Mouse (Mus musculus): ENCODE measurements around the gene Ucp3. TPM values are rescaled to one million over a fixed set of nuclear protein-coding genes. Genes with fewer than 3 reads are reported as not detected.
"Not testable (repeated sequence)": the region's sequence is repeated elsewhere in the genome, so short reads cannot be mapped to it uniquely, and the experiment has no call there.

Ucp3 gene
- total and polyA plus RNA-seq, 3 experiments = 0.33 TPM; not detected in 2

DNA sequence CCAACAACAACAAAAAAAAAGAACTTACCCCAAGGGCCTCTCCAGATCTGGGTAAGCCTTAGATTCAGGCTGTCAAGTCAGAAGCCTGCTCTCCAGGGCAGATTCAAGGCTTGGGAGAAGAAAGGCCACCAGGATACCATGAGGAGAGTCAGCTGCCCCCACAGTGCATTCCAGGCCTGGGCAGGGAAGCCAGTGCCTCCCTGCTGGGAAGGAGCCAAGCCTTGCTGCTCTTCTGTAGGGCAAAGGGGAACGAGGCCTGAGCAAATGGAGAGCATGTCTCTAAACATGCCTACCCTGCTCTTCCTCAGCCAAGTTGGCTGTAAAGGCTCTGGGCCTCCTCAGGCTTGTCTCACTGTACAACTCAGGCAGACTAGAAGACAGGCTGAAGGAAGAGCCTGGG, 1.9 kb downstream of the Ucp3 start:
- H3K4me1 ChIP-seq (ENCODE audit: insufficient read depth, low read depth, low read length) = peaks cover 20% of the 10 kb centered on the region
- ATAC-seq (ENCODE audit: extremely low read depth, insufficient number of reproducible peaks, low FRiP score, poor library complexity, severe bottlenecking) (no peak), DNase-seq (ENCODE audit: low spot score) (no peak)
- H3K36me3 ChIP-seq (replicated peaks) = peaks cover 20% of the 10 kb centered on the region
- no peak for TF ChIP-seq CTCF (IDR thresholded peaks at IDR 0.05; ENCODE audit: low read depth, low read length)
- no peak for TF ChIP-seq GATA1 (IDR thresholded peaks at IDR 0.05; ENCODE audit: borderline replicate concordance, low read length)
- no peak for TF ChIP-seq TAL1 (conservative IDR thresholded peaks at IDR 0.05; ENCODE audit: low read depth, low read length)
- TF ChIP-seq GATA2 (IDR thresholded peaks at IDR 0.05; ENCODE audit: borderline replicate concordance, low read depth, low read length) = no peak
- TF ChIP-seq POLR2AphosphoS5 (IDR thresholded peaks at IDR 0.05; ENCODE audit: insufficient replicate concordance, low read depth, low read length) = no peak
- no peak overlapping the region for H3K4me3 ChIP-seq (ENCODE audit: low read depth, low read length)
- no peaks in the 10 kb centered on the region for H3K9me3 ChIP-seq (replicated peaks)
- H3K27me3 ChIP-seq (ENCODE audit: insufficient read depth, low read length) = peaks cover 8% of the 10 kb centered on the region

DNA sequence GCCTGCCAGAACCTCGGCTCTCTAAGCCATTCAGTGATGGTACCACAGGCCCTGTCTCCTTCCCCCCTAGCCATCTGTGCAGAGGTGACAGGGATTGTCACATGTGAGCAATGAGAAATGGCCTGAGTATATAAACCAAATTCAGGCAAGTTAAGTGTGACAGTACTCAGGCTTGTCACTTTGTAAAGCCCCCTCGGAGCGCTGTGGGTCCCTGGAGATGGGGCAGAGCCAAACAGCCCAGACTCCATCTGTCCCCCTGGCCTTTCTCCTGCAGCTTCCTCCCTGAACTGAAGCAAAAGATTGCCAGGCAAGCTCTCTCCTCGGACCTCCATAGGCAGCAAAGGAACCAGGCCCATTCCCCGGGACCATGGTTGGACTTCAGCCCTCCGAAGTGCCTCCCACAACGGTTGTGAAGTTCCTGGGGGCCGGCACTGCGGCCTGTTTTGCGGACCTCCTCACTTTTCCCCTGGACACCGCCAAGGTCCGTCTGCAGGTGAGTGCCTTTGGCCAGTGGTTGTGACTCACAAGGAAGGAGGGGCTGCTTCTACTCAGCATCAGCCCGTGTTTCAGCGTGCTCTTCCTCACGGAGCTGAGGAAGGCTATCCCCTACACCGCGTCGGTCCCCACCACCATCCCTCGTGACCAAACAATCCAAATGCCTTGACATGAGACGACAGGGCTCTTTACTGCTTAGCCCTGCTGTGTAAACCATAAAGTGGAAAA, 6.5 kb downstream of the Ucp3 start:
- no peaks in the 10 kb centered on the region for H3K9me3 ChIP-seq (replicated peaks)
- H3K4me1 ChIP-seq (ENCODE audit: insufficient read depth, low read depth, low read length) = peaks cover 21% of the 10 kb centered on the region
- TF ChIP-seq TAL1 (conservative IDR thresholded peaks at IDR 0.05; ENCODE audit: low read depth, low read length) (no peak), GATA1 (IDR thresholded peaks at IDR 0.05; ENCODE audit: borderline replicate concordance, low read length) (no peak), CTCF (IDR thresholded peaks at IDR 0.05; ENCODE audit: low read depth, low read length) (no peak), POLR2AphosphoS5 (IDR thresholded peaks at IDR 0.05; ENCODE audit: insufficient replicate concordance, low read depth, low read length) (no peak), GATA2 (IDR thresholded peaks at IDR 0.05; ENCODE audit: borderline replicate concordance, low read depth, low read length) (no peak)
- H3K4me3 ChIP-seq (ENCODE audit: low read depth, low read length) = no peak overlapping the region
- no peaks in the 10 kb centered on the region for H3K36me3 ChIP-seq (replicated peaks)
- peaks cover 8% of the 10 kb centered on the region for H3K27me3 ChIP-seq (ENCODE audit: insufficient read depth, low read length)
- DNase-seq (ENCODE audit: low spot score) = no peak
- no peak for ATAC-seq (ENCODE audit: extremely low read depth, insufficient number of reproducible peaks, low FRiP score, poor library complexity, severe bottlenecking)

DNA sequence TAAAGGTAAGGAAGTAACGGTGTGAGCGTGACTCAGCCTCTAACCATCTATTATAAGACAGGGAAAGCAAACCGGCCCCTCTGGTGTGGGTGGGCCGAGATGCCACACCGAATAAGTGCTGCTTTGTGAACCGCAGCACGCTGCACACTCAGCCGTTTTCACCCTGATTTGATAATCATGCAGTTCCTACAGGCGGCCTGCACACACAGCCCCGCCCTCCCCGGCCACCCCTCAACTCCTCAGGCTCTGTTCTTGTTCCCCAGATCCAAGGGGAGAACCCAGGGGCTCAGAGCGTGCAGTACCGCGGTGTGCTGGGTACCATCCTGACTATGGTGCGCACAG, 7.0 kb downstream of the Ucp3 start:
- Histone ChIP-seq H3K4me1 (ENCODE audit: insufficient read depth, low read depth, low read length) (peaks cover 25% of the 10 kb centered on the region), H3K9me3 (replicated peaks) (no peaks in the 10 kb centered on the region), H3K36me3 (replicated peaks) (no peaks in the 10 kb centered on the region), H3K27me3 (ENCODE audit: insufficient read depth, low read length) (peaks cover 8% of the 10 kb centered on the region), H3K4me3 (ENCODE audit: low read depth, low read length) (no peak overlapping the region)
- no peak for DNase-seq (ENCODE audit: low spot score)
- ATAC-seq (ENCODE audit: extremely low read depth, insufficient number of reproducible peaks, low FRiP score, poor library complexity, severe bottlenecking) = no peak
- TF ChIP-seq POLR2AphosphoS5 (IDR thresholded peaks at IDR 0.05; ENCODE audit: insufficient replicate concordance, low read depth, low read length) (no peak), CTCF (IDR thresholded peaks at IDR 0.05; ENCODE audit: low read depth, low read length) (no peak), GATA2 (IDR thresholded peaks at IDR 0.05; ENCODE audit: borderline replicate concordance, low read depth, low read length) (no peak), GATA1 (IDR thresholded peaks at IDR 0.05; ENCODE audit: borderline replicate concordance, low read length) (no peak), TAL1 (conservative IDR thresholded peaks at IDR 0.05; ENCODE audit: low read depth, low read length) (no peak)

DNA sequence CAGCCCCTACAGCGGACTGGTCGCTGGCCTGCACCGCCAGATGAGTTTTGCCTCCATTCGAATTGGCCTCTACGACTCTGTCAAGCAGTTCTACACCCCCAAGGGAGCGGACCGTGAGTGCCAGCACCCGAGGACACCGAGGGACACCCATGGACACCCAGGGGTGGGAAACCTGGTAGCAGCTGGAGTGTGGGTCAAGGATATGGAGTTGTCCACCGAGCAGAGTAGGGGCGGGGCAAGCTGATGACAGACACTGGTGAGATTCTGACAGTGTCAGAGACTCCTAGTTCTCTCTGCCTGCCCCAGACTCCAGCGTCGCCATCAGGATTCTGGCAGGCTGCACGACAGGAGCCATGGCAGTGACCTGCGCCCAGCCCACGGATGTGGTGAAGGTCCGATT, 7.4 kb downstream of the Ucp3 start:
- H3K4me1 ChIP-seq (ENCODE audit: insufficient read depth, low read depth, low read length) = peaks cover 25% of the 10 kb centered on the region
- H3K9me3 ChIP-seq (replicated peaks) = no peaks in the 10 kb centered on the region
- no peak for DNase-seq (ENCODE audit: low spot score)
- TF ChIP-seq GATA2 (IDR thresholded peaks at IDR 0.05; ENCODE audit: borderline replicate concordance, low read depth, low read length) (no peak), POLR2AphosphoS5 (IDR thresholded peaks at IDR 0.05; ENCODE audit: insufficient replicate concordance, low read depth, low read length) (no peak), CTCF (IDR thresholded peaks at IDR 0.05; ENCODE audit: low read depth, low read length) (no peak), GATA1 (IDR thresholded peaks at IDR 0.05; ENCODE audit: borderline replicate concordance, low read length) (no peak), TAL1 (conservative IDR thresholded peaks at IDR 0.05; ENCODE audit: low read depth, low read length) (no peak)
- no peak overlapping the region for H3K4me3 ChIP-seq (ENCODE audit: low read depth, low read length)
- no peak for ATAC-seq (ENCODE audit: extremely low read depth, insufficient number of reproducible peaks, low FRiP score, poor library complexity, severe bottlenecking)
- no peaks in the 10 kb centered on the region for H3K36me3 ChIP-seq (replicated peaks)
- peaks cover 8% of the 10 kb centered on the region for H3K27me3 ChIP-seq (ENCODE audit: insufficient read depth, low read length)

DNA sequence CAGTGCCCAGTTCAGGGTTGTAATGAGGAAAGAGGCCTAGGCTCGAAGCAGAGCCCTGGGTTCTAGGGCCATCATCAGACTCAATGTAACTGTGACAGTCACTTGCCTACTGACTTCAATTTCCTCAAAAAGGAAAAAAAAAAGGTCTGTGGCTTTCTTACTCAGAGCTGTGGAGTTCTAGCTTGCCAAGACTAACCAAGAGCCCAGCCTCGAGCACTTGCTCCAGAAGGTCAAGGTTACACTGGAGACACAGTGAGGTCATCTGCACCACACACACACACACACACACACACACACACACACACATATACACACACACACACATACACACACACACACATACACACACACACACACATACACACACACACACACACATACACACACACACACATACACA, 9.3 kb downstream of the Ucp3 start:
- H3K36me3 ChIP-seq (replicated peaks); DNase-seq (ENCODE audit: low spot score); H3K27me3 ChIP-seq (ENCODE audit: insufficient read depth, low read length); ATAC-seq (ENCODE audit: extremely low read depth, insufficient number of reproducible peaks, low FRiP score, poor library complexity, severe bottlenecking); H3K9me3 ChIP-seq (replicated peaks); H3K4me3 ChIP-seq (ENCODE audit: low read depth, low read length): not testable (repeated sequence)
- H3K4me1 ChIP-seq (ENCODE audit: insufficient read depth, low read depth, low read length) = peaks cover 25% of the 10 kb centered on the region

DNA sequence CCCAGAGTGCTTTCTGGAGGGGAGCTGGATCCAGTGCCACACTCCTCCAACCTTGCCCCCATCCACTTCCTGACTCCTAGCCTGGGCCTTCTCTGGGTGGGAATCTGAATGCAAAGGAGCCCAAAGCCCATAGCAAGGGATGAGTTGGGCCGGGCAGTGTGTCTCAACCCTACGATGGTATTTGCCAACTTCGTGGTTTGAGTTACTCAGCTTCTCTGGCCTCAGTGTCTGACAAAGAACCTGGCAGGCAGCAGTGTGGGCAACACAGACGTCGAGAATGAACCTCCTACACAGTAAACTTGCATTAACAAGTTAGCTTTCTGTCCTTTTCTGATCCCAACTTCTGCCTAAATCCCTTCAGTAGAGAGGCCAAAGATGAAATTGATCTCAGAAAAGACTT, 11.7 kb downstream of the Ucp3 start:
- no peak for ATAC-seq (ENCODE audit: extremely low read depth, insufficient number of reproducible peaks, low FRiP score, poor library complexity, severe bottlenecking)
- no peak overlapping the region for H3K4me3 ChIP-seq (ENCODE audit: low read depth, low read length)
- no peak for DNase-seq (ENCODE audit: low spot score)

More for the DNA sequence above, 11.7 kb downstream of the Ucp3 start:
- Histone ChIP-seq H3K4me1 (ENCODE audit: insufficient read depth, low read depth, low read length) (peaks cover 33% of the 10 kb centered on the region), H3K9me3 (replicated peaks) (no peaks in the 10 kb centered on the region), H3K27me3 (ENCODE audit: insufficient read depth, low read length) (peaks cover 1% of the 10 kb centered on the region), H3K36me3 (replicated peaks) (peaks cover under 1% of the 10 kb centered on the region)
- TF ChIP-seq TAL1 (conservative IDR thresholded peaks at IDR 0.05; ENCODE audit: low read depth, low read length) (no peak), GATA2 (IDR thresholded peaks at IDR 0.05; ENCODE audit: borderline replicate concordance, low read depth, low read length) (no peak), POLR2AphosphoS5 (IDR thresholded peaks at IDR 0.05; ENCODE audit: insufficient replicate concordance, low read depth, low read length) (no peak), GATA1 (IDR thresholded peaks at IDR 0.05; ENCODE audit: borderline replicate concordance, low read length) (no peak), CTCF (IDR thresholded peaks at IDR 0.05; ENCODE audit: low read depth, low read length) (no peak)
